Mouse (Mus musculus) ovary, postnatal 10 days (tissue): ENCODE data around the gene C1qtnf3.

Source experiments
- DNase-seq: peaks from one replicate; pipeline ENCODE4 v3.0.0; 2022; ENCODE audit warnings: low spot score

C1qtnf3 gene

DNA sequence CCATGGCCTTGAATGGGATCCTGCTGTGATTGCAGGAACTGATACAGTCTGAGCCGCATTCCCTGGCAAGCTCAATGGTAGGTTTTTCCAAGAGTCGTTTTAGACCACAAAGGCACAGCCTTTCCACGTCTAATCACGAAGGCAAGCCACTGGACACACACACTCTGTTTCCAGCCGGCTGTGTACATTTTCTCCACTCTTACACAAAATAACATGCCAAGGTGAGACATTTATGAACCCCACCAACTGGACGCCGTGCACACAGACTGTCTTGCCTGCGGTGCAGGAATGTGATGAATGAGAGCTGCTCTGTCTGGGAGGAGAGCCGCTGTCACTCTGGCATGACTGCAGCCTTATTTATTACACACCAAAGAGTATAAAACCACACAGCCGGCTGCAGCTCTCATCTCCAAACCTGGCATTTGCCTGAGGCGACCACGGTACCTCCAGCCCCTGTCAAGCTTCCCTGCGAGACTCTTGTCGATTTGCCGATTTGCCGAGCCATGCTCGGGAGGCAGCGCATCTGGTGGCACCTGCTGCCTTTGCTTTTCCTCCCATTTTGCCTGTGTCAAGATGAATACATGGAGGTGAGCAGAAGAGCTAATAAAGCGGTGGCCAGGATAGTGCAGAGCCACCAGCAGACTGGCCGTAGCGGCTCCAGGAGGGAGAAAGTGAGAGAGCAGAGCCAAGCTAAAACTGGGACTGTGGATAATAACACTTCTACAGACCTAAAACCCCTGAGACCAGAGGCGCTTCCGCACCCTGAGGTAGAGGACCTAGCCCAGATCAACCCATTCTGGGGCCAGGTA lies at the start of gene C1qtnf3:
C1qtnf3 (plus strand) TSS at position 382 of the 809 bp plus-strand sequence.
- DNase-seq = no peak

DNA sequence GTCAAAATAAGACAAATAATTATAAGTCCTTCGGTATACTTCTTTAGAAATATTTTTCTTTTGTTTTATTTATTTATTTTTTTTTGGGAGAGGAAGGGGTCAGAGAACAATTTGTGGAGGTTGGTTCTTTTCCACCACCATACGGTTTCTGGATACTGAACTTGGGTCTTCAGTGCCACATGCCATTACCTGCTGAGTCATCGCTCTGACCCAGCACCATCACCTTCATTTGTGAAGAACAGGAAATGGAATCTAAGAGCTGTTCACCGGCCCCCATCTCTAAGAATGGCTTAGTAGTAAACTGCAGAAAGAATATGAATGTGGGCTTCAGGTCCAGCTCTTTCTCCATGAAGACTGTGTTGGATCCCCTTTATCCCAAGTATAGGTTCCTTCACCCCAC lies 49.8 kb upstream of the C1qtnf3 start:
- no peak for DNase-seq

DNA sequence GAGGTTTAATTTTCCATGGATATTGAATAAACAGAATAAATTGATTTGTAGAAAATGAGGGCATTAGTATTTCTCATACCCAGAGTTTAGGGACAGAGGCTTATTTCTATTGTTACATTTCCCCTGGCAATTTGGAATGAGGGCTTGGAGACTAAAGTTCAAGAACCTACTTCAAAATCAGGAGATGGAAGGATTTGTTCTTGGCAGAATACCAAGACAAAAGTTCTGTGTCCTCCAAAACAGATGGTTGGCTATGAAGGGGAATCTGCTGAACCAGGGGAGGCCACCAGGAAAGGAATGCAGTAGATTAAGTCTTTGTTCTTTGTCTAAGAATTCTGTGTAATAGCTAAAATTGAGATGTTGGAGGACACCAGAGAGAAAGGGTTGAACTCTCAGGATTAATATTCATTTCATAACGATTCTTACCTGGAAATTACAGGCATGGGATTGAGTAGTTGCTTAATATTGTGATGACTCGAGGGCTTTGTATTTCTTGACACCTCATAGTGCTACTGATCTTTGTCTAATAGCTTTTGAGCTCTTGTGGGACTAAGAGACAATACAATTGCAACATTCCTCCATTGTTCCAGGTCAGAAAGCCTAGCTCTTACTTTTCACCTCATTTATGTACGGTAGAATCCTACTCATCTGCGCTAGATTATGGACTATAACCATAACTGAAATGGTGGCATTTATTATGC lies 35.4 kb upstream of the C1qtnf3 start:
- DNase-seq = no peak

DNA sequence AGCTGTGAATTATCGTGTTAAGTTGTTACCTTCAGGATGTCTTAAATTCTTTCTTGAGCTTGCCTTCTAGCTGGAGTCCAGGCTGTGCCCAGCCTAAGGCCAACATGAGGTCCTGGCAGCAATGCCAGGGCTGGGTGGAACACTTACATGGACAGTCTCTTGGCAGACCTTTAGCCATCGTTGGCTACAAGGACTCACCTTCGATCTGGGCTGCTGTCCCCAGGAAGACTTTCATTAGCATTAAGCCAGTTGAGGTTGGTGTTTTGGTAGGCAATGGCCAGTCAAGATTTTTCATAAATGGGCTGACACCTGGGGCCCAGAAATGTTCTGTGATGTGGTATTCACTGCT lies 34.8 kb upstream of the C1qtnf3 start:
- DNase-seq = no peak

DNA sequence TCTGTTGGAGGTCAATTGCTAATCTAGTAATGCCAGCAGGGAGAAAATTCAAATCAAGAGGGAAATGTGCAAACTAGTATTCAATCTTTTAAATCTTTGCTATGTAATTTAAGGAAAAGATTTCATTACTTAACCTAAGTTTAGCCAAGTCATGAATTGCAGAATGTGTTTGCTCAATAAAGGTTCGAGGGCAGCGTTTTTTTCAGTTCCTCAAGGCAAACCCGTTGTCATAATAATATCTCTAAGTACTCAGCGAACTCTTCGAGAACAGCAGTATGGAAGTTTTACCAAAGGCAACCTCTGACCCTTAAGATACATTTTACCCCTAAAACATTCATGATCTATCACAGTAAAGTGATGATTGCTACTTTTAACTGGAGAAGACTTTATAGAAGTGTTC lies 31.9 kb upstream of the C1qtnf3 start:
- no peak for DNase-seq

DNA sequence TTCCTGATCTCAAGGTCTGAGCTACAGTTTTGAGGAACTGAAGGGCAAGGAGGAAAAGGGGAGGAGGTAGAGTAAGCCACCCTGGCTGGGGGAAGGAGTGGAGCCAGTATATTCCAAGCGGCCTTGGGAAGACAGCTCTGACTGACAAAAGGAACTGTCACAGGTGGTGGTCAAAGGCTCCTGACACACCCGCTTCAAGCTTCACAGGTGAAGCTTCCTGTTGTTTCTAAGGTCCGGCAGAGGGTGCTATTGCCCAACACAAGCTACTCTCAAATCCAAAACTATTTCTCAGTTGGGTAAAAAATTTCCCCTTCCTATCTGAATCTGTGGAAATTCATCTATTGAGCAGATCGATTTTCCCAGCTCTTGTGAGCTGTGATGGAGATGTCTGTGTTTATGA lies 31.1 kb upstream of the C1qtnf3 start:
- DNase-seq = no peak

DNA sequence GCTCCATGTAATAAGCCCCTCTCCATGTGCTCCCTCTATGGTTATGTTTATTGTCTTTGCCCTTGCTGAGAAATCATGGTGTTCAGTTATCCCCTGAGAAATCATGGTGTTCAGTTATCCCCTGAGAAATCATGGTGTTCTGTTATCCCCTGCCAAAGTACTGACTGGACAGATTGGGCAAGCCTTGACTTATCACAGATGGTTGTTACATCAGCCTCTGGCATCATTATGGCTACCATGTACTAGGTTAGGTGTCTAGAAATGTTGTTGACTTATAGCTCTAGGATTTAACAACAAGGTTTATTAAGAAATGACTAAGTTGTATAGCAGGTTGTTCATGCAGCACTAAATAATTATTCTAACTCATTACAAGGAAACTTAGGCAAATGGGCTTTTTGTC lies 30.1 kb upstream of the C1qtnf3 start:
- no peak for DNase-seq

DNA sequence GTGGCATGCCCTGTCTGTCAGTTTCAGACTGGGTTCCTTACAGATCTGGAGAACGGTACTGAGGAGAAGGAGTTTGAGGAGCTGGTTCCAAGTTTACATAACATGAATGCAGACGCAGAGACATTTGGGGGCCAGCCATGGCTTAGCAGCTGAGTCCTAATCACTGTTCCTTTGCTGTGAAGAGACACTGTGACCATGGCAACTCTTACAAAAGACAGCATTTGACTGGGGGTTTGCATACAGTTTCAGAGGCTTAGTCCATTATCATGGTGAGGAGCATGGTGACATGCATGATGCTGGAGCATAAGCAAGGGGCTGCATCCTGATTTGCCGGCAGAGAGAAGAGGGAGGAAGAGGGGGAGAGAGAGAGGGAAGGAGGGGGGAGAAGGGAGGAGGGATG lies 29.6 kb upstream of the C1qtnf3 start:
- no peak for DNase-seq

DNA sequence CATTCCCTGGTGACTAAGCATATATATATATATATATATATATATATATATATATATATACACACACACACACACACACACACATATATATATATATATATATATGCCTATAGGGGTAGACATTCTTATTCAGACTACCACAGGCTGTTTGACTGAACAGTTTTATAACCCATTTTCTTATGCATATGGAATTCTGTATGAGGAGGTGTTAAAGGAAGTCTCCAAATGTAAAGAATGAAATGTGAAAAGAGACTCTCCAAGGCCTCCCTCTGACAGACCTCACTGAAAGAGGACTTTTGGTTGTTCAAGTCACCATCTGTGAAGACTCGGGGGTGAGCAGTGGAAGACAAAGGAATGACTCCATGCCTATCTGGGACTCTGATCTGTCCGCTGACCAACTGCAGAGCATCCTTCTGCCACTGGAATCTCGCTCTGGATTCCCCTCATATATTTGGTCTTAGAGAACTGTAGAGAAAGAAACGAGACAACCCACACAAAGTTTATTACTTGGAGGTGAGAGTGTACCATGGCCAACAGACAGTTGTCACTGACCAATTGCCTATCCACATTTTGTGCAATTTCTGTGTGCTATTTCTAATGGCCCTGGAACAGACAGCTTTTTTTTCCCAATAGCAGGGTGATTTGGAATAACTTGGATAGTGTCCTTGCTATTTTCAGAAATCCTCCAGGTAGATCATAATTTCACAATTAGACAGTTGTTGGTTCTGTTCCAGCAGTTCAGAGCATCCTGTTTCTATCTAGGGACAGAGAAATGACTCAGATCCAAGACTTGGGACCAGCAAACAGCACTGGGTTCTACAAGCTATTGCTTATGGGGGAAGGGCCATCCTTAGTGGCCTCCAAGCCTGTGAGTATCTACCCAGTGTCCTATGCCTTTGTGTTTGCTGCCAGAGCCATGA lies 28.8 kb upstream of the C1qtnf3 start:
- DNase-seq = no peak

DNA sequence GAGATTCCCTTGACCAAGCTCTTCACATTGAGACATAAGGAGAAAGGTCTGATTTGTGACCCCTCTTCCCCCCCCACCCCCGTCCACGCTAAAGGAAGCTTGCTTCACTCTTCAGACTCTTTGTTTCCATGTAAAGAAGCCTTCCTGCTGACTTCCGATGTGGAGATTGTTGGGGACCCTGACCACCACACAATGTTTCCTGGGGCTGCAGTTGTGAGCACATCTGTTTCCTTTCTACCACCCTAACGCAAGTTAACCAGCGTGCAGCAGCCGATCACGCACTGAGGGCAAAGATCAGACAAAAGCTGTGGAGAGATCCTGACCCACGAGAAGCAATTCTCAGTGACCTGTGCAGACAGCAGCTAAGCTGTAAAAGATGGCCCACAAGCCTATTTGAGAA lies 24.8 kb upstream of the C1qtnf3 start:
- no peak for DNase-seq

DNA sequence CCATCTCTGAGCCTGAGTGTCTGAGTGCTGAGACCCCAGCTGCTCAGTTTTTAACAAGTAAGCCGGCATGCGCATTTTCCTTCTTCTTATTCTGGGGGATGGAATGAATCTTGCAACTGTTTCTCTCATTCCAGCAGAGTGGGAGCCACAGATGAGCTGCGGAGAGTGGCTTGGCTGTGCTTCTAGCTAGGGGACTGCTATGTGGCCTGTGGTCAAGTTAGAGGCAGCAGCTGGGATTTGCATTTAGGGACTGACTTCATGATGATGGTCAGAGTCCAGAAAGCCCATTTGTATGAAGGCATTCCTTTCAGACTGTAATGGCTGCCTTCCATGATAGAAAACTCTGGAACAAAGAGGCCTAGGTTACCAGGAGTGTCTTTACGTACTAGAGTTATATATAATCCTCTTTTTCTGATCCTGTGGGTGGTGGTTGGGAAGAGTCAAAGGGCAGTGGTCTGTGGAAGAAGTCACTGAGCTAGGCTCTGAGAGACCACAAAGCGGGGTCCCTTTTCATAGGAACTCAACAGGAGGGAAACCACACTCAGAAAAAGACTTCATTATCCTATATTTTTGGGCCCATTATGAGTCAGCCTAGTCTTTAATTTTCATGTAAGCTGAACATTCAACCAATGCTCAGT lies 23.4 kb upstream of the C1qtnf3 start:
- DNase-seq = no peak

DNA sequence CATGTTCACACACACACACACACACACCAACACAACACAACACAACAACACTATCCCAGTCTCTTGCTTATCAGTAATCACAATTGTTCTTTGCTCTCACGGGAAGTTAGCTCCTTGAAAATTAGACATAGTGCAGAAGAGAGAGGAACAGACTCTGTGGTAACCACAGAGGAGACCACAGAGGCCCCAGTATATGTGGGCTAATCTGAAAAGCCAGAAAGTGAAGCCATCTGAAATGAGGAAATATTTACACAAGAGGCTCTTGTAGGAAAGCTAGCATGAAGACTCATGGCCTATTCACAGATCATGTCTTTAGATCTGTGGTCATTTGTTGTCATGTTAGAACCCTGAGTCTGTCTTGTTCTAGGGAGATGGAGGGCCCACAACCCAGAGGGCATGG lies 18.2 kb upstream of the C1qtnf3 start:
- no peak for DNase-seq

DNA sequence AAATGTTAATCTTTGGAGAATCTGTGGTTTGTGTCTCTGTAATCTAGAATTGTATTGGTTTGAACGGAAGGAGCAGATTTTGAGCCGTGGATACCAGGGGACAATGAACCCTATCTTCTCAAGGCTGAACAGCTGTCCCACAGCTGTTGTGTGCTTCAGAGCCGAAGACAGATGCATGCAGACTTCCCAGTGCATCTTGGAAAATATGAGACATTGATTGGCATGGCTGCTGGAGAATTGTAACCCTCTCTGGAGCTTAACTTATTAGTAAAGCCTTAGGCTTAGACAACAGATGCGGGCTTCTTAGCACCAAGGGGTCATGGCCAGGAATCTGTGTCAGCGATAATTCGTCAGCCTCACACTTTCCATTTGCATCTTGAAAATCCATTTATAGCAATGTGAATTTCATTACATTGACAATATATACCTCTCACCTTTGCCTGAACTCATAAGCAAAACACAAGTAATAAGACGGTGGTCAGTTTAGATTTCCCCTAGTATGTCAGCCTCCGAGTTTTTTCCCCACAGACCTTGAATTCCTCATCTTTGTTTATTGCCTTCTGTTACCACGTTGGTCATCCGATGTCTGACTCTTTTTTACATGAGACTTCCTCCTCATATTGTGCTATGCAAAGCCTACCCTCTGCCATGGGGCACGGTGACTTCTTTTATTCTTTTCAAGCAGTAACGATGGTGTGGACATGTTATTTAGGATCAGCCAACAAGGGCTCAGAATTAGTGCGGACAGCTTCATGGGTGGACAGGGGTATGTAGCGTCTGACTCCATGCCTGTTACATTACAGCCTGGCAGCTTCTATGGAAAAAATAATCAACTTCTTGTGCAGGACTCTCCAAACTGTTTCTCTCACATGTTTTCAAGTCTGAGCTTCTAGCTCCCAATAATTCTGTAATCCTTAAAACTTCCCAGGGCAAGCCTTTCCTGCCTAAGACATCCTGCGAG lies 11.7 kb upstream of the C1qtnf3 start:
- DNase-seq = no peak

DNA sequence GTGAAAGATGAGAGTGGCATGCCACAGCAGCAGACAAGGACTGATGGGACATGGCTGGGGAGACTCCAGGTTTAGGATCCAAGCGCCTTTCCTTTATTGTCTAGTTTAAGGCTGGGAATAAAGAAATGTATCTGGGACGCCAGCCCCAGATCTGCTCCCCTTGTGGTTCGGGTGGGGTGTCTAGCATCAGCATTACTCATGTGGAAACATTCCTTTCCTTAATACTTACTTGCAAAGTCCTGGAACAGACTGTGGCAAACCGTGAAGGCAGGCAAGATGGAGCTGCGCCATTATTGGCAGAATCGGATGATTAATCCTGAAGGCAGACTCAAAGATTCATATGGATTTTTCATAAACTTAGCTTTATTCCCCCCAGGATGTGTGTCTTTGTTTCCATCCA lies 10.2 kb upstream of the C1qtnf3 start:
- no peak for DNase-seq

DNA sequence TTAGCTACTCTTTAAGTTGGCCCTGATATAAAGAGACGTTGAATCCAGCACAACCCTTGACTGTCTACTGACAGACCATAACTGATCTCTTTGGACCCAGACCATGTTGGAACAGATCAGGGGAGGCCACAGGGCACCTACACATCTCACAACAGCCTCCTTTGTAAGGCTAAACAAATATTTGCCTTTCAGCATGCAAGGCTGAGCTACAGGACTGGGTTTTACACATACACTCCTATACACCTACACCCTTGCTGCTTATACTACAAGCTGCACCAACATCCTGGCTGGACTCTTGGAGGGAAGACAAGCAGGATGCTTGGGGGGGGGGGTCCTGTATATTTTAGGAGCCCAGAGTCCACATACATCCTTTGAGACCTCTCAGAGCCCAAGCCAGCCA lies 4.3 kb upstream of the C1qtnf3 start:
- DNase-seq = no peak

DNA sequence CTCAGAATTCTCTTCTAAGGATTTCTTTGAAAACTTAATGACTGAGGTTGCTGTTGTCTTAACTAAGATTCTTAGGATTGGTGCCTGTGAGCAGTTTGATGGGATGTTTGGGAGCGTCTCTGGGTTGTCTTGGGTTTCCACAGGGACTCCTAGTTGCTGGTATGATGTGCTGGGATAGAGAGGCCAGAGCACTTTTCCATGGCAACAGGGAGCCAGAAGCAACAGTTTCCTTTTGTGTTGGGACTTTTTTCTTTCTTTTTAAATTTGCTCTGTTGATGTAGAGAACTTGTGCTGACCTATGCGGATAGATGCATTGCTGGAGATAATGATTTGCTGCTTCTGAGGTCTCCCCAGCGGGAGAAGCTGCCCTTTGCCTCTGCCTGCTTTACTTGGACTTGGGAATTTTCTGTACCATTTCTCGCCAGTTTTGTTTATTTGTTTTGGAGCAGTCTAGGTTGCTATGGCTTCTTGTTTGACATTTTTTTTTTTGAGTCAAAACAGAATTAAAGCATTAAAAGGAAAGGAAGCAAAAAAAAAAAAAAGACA lies 701 bp downstream of the C1qtnf3 start:
- no peak for DNase-seq

DNA sequence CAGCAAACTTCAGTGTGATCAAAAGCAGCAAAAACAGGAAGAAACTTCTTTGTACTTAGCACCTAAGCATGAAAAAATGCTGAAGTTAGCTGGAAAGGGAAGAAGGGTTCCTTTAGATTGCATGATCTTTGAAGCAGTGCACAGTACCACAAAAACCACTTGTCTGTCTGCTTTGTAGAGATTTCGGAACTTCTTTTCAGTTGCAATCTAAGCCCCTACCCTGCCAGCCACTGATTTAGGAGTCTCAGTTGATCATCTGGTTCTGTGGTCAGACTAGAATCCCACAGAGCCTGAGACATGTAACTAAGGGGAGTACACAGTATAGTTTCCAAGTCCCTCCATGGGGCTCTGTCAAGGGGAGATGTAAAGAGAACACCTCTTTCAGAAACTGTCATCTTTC lies 1.3 kb downstream of the C1qtnf3 start:
- no peak for DNase-seq

DNA sequence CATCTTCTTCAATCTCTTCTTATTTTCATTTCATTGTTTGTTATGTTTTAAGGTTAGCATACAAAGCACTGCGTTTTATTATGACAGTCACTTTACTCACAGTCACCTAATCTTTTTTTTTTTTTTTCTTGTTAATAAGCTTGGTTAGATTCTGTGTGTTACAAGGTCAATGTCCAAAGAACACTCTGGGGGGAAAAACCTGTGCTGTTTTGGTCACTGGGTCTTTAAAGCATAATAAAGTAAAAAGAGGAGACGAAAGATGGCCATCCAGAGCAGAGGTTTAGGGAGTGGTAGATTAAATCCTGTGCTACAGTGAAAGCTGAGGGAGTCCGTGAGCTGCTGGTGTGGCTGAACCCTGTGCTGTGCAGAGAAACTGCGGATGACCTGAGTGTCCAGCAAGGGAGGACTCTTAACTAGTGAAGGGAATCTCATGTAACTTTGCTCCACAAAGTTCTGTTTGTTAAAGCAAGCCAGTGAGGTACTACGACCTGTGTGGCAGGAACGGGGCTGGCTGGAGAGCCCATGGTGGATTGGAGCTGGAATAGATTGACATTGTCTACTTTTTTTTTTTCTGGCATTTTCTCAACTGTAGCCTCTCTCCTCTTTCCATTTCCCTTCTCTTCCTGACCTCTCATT lies 2.4 kb downstream of the C1qtnf3 start:
- no peak for DNase-seq

DNA sequence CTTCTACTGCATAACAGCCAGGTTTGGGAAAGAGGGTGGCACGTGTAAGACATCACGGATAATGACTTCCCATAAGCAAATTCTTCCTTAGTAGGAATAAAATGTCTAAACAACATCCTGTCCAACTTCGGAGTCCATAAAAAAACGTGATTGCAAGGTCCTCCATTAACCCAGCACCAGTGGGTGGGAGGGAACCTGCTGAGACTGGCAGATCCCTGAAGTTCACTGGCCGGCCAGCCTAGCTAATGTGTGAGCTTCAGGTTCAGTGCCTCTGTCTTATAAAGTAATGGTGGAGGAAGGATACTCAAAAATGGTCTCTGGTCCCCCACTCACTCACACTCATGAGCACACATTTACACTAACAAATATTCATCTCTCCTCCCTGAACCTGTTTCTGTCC lies 3.0 kb downstream of the C1qtnf3 start:
- no peak for DNase-seq

DNA sequence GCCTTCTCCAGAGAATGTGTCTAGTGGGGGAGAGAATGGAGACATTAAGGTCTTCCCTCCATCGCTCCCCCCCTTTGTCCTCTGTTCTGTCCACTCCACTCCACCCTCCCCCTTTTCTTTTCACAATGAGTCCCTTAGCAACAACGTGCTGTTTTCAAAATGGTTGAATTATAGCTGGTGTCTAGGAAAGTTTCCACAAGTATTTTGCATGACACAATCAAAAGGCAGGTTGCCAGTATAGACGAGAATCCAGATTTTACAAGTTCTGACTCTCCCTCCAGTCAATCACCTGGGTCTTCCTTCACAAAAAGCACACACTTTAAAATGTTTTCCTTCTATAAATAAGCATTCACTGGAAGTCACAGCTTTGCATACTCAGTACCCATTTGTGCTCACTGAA lies 4.6 kb downstream of the C1qtnf3 start:
- DNase-seq = no peak
